Mouse (Mus musculus): ENCODE results near the gene Chd1. TPM values are rescaled to one million over a fixed set of nuclear protein-coding genes. Genes with fewer than 3 reads are reported as not detected.
A peak's percentile ranks its signal among the peaks of the same experiment; 100 is the strongest.

Gene Chd1
- polyA plus RNA-seq, 1 experiment from 2014 or later, result 27.7 TPM

DNA sequence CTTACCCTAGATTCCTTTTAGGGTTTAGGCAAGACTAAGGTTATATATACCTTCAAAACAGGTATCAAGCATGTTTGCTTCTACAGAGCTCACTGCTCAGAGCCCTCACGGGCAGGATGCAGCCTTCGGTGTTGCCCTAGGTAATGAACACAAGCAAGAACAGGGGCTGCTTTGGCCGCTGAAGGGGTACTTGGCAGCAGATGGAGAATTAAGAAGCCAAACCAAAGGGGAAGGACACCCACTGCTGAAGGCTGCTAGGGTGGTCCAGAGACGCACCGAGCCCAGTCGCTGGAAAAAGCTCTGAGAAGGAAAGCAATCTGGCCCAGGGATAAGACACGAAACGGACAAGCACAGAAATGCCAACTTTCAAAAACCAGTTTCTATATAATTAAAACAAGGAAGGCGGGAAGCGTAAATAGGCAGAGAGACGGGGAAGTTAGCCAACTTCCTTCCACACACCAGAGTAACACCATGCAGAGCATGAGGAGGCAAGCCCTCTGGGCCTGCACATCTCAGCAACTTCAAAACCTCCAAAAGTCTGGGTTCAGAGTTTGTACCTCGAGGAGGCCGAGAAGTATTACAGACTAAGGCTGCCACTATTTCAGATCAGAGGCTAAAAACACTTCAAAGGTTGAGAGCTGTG is 107.5 kb downstream of the Chd1 start:
- Histone ChIP-seq H3K27me3 (replicated peaks; ENCODE audit: control insufficient read depth, insufficient read depth, low read length) (no peaks in the 10 kb centered on the region), H3K4me3 (ENCODE audit: low read depth, low read length) (no peak overlapping the region), H3K36me3 (ENCODE audit: control insufficient read depth, insufficient read depth, low read length) (peaks cover 18% of the 10 kb centered on the region), H3K4me1 (ENCODE audit: control insufficient read depth, insufficient read depth, low read length) (peaks cover 61% of the 10 kb centered on the region), H3K27ac (replicated peaks; ENCODE audit: low read depth, low read length) (0 out of 2 replicates have a peak overlapping the region, but pooled peaks have one; percentile 45), H3K9ac (ENCODE audit: low read depth, low read length) (no peak overlapping the region), H3K9me3 (ENCODE audit: control insufficient read depth, low read length) (no peaks in the 10 kb centered on the region), H3K4me2 (ENCODE audit: low read depth, low read length) (no peak overlapping the region)
- DNase-seq (ENCODE audit: low spot score) (no peak), ATAC-seq (ENCODE audit: low read depth) (no peak)
- 57% methylated on average over 13 of the region's 13 CpGs for WGBS

DNA sequence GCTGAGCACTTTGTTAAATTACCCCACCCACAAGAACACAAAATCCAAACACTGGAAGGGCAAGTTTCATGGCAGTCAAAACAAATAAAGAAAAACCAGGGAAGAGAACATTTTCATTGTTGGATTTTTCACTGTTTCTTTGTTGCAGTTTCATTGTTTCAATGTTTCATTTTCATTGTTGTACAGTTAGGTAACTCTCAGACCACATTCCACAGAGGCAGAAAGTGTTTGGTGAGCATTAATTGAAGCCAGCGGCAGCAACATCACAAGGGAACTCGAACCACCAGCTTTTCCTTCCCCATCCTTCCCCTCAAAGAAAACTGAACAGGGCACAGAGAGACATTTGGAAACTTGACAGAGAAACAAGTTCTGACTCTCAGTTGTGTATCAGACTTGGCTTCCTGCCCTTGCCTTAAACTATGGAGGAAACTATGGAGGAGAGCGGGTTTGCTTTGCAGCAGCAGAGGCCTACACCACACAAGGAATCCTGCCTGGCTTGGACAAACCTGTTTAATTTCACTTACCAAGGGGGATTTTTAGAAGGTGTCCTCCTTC is 109.0 kb downstream of the Chd1 start:
- H3K27ac ChIP-seq (replicated peaks; ENCODE audit: low read depth, low read length), result peak overlapping the region; percentile 65
- peak; percentile 48; the same call in 1 of the 2 replicates for ATAC-seq (ENCODE audit: low read depth)
- DNase-seq (ENCODE audit: low spot score), result peak; percentile 90
- 12% methylated on average over 3 of the region's 3 CpGs for WGBS
- no peak overlapping the region for H3K9ac ChIP-seq (ENCODE audit: low read depth, low read length)
- peak overlapping the region; percentile 10; the same call in 1 of the 2 replicates for H3K4me2 ChIP-seq (ENCODE audit: low read depth, low read length)
- H3K4me1 ChIP-seq (ENCODE audit: control insufficient read depth, insufficient read depth, low read length), result peaks cover 54% of the 10 kb centered on the region
- no peaks in the 10 kb centered on the region for H3K9me3 ChIP-seq (ENCODE audit: control insufficient read depth, low read length)
- peaks cover 19% of the 10 kb centered on the region for H3K36me3 ChIP-seq (ENCODE audit: control insufficient read depth, insufficient read depth, low read length)
- no peak overlapping the region for H3K4me3 ChIP-seq (ENCODE audit: low read depth, low read length)
- no peaks in the 10 kb centered on the region for H3K27me3 ChIP-seq (replicated peaks; ENCODE audit: control insufficient read depth, insufficient read depth, low read length)

DNA sequence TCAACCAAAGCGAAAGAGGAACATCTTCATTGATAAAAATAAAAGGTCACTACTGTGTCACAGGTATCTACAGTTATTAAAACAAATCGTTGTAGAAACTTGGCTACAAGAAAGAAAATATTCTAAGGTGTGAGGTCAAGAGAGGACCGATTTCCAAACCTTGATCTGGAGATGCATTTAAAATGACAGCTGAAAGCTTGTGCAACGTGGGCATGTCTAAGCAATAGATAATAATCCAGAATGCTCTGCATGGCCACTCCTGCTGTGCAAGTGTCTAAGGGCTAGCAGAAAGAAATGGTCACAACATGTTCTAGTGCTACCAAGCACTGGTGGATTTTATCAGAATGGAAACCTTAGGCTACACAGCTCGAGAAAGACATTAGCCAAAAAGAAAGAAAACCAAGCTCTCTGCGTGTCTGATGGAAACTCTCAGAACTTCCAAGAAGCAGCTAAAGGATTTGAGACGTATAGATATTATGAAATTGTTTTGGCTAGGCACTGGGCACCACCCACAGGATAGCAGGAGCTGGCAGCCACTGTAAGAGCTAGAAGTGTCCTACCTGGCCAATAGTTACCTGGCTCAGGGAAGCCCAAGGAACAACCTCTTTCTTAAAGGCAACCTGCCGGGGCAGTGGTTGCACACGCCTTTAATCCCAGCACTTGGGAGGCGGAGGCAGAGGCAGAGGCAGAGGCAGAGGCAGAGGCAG is 110.7 kb downstream of the Chd1 start:
- ATAC-seq (ENCODE audit: low read depth) (no peak), DNase-seq (ENCODE audit: low spot score) (no peak)
- H3K4me3 ChIP-seq (ENCODE audit: low read depth, low read length), result no peak overlapping the region
- no peak overlapping the region for H3K4me2 ChIP-seq (ENCODE audit: low read depth, low read length)
- H3K27ac ChIP-seq (replicated peaks; ENCODE audit: low read depth, low read length), result no peak overlapping the region
- 83% methylated on average over 10 of the region's 10 CpGs for WGBS
- peaks cover 24% of the 10 kb centered on the region for H3K36me3 ChIP-seq (ENCODE audit: control insufficient read depth, insufficient read depth, low read length)
- H3K4me1 ChIP-seq (ENCODE audit: control insufficient read depth, insufficient read depth, low read length), result peaks cover 53% of the 10 kb centered on the region
- no peaks in the 10 kb centered on the region for H3K27me3 ChIP-seq (replicated peaks; ENCODE audit: control insufficient read depth, insufficient read depth, low read length)
- H3K9ac ChIP-seq (ENCODE audit: low read depth, low read length), result no peak overlapping the region
- no peaks in the 10 kb centered on the region for H3K9me3 ChIP-seq (ENCODE audit: control insufficient read depth, low read length)

DNA sequence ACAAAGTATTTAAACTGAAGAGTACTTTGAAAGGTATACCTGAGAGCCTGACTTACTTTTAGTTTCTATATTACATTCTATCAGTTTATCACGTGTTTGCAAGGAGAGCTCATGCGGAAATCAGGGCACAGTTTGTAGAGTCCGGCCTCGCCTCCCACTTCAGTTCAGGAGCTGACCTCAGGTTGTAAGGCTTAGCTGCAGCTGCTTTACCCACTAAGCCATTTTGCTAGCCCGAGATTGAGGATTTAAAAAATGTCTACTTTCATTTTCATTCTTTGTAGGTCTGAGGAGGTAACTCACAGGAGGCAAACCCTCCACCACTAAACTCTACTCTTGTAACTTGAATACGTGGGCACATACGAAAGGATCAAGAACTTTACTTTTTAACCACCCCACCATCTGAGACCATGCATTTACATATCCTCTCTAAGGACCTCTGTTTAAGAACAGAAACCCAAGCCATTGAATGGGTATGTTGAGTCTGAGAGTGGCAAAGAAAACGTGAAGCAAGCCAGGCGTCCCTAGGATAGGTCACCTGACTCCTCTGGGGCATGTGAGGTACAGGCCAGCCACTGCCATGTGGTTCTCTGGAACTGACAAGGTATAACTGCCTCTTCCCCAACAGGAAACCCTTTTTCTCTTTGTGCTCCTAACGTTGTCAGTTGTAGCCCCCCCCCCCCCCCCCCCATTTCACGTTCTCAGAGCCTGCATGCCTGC is 111.8 kb downstream of the Chd1 start:
- H3K4me2 ChIP-seq (ENCODE audit: low read depth, low read length), result no peak overlapping the region
- DNase-seq (ENCODE audit: low spot score) (no peak), ATAC-seq (ENCODE audit: low read depth) (no peak)
- no peak overlapping the region for H3K27ac ChIP-seq (replicated peaks; ENCODE audit: low read depth, low read length)
- WGBS, result 76% methylated on average over 11 of the region's 11 CpGs
- H3K9me3 ChIP-seq (ENCODE audit: control insufficient read depth, low read length), result no peaks in the 10 kb centered on the region
- H3K9ac ChIP-seq (ENCODE audit: low read depth, low read length), result no peak overlapping the region
- no peak overlapping the region for H3K4me3 ChIP-seq (ENCODE audit: low read depth, low read length)
- peaks cover 28% of the 10 kb centered on the region for H3K36me3 ChIP-seq (ENCODE audit: control insufficient read depth, insufficient read depth, low read length)
- H3K27me3 ChIP-seq (replicated peaks; ENCODE audit: control insufficient read depth, insufficient read depth, low read length), result no peaks in the 10 kb centered on the region
- peaks cover 51% of the 10 kb centered on the region for H3K4me1 ChIP-seq (ENCODE audit: control insufficient read depth, insufficient read depth, low read length)

DNA sequence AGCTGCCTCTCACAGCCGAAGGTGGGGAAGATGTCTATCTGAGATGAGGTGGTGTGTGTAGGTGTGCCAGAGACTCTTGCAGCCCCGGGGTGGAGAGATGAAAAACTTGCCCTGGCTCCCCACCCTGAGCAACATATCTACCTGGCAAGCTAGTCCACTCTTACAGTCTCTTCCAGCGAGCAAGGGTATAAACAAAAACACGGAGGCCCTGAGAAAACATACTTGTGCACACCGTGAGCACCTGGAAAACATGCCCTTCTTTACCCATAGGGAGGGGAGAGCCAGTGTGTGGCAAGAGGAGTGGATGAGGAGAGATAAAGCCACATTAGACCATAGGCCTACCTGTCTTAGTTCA is 112.3 kb downstream of the Chd1 start:
- Histone ChIP-seq H3K36me3 (ENCODE audit: control insufficient read depth, insufficient read depth, low read length) (peaks cover 28% of the 10 kb centered on the region), H3K27ac (replicated peaks; ENCODE audit: low read depth, low read length) (no peak overlapping the region), H3K9ac (ENCODE audit: low read depth, low read length) (no peak overlapping the region), H3K4me2 (ENCODE audit: low read depth, low read length) (no peak overlapping the region), H3K9me3 (ENCODE audit: control insufficient read depth, low read length) (no peaks in the 10 kb centered on the region), H3K4me3 (ENCODE audit: low read depth, low read length) (no peak overlapping the region), H3K27me3 (replicated peaks; ENCODE audit: control insufficient read depth, insufficient read depth, low read length) (no peaks in the 10 kb centered on the region), H3K4me1 (ENCODE audit: control insufficient read depth, insufficient read depth, low read length) (peaks cover 49% of the 10 kb centered on the region)
- WGBS, result 85% methylated on average over 5 of the region's 5 CpGs
- ATAC-seq (ENCODE audit: low read depth), result no peak
- DNase-seq (ENCODE audit: low spot score), result no peak

DNA sequence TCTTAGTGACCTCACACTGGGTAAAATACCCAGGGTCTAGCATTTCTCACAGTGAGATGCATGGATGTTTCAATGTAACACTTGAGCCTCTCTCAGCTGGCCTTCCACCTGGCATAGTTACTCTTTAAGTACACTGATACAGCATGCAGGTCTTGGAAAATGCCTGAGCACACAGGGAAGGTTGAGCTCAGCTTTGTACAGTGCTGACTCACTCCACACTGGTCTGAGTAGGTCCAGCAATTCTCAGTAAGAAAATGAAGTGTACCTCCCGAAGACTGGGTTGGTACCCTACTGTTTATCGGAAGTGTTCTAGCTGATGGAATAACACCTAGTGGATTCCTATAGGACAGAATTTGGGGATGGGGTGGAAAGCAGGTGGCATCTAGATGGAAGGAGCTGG is 112.9 kb downstream of the Chd1 start:
- H3K27me3 ChIP-seq (replicated peaks; ENCODE audit: control insufficient read depth, insufficient read depth, low read length), result no peaks in the 10 kb centered on the region
- peaks cover 26% of the 10 kb centered on the region for H3K36me3 ChIP-seq (ENCODE audit: control insufficient read depth, insufficient read depth, low read length)
- peaks cover 49% of the 10 kb centered on the region for H3K4me1 ChIP-seq (ENCODE audit: control insufficient read depth, insufficient read depth, low read length)
- no peak overlapping the region for H3K4me2 ChIP-seq (ENCODE audit: low read depth, low read length)
- H3K9me3 ChIP-seq (ENCODE audit: control insufficient read depth, low read length), result no peaks in the 10 kb centered on the region
- H3K9ac ChIP-seq (ENCODE audit: low read depth, low read length), result no peak overlapping the region
- ATAC-seq (ENCODE audit: low read depth), result no peak
- no peak overlapping the region for H3K4me3 ChIP-seq (ENCODE audit: low read depth, low read length)
- WGBS, result 92% methylated on average over 2 of the region's 2 CpGs
- H3K27ac ChIP-seq (replicated peaks; ENCODE audit: low read depth, low read length), result no peak overlapping the region
- no peak for DNase-seq (ENCODE audit: low spot score)

GRCm38 (mm10) chr17:15818372-15818771 is 113.6 kb downstream of the Chd1 start:
- WGBS, result 71% methylated on average over 8 of the region's 8 CpGs
- H3K27ac ChIP-seq (replicated peaks; ENCODE audit: low read depth, low read length), result no peak overlapping the region
- H3K27me3 ChIP-seq (replicated peaks; ENCODE audit: control insufficient read depth, insufficient read depth, low read length), result no peaks in the 10 kb centered on the region
- ATAC-seq (ENCODE audit: low read depth), result 0 out of 2 replicates have a peak, but pooled peaks have one; percentile 42
- no peak for DNase-seq (ENCODE audit: low spot score)
- H3K9me3 ChIP-seq (ENCODE audit: control insufficient read depth, low read length), result no peaks in the 10 kb centered on the region
- no peak overlapping the region for H3K4me3 ChIP-seq (ENCODE audit: low read depth, low read length)
- peaks cover 46% of the 10 kb centered on the region for H3K4me1 ChIP-seq (ENCODE audit: control insufficient read depth, insufficient read depth, low read length)
- no peak overlapping the region for H3K9ac ChIP-seq (ENCODE audit: low read depth, low read length)
- peaks cover 25% of the 10 kb centered on the region; the same call in 1 of the 2 replicates for H3K36me3 ChIP-seq (ENCODE audit: control insufficient read depth, insufficient read depth, low read length)
- H3K4me2 ChIP-seq (ENCODE audit: low read depth, low read length), result no peak overlapping the region

GRCm38 (mm10) chr17:15820146-15820545 is 115.4 kb downstream of the Chd1 start:
- DNase-seq (ENCODE audit: low spot score) (no peak), ATAC-seq (ENCODE audit: low read depth) (no peak)
- H3K9ac ChIP-seq (ENCODE audit: low read depth, low read length), result no peak overlapping the region
- WGBS, result 14% methylated on average over 6 of the region's 6 CpGs
- peaks cover 42% of the 10 kb centered on the region for H3K4me1 ChIP-seq (ENCODE audit: control insufficient read depth, insufficient read depth, low read length)
- H3K9me3 ChIP-seq (ENCODE audit: control insufficient read depth, low read length), result no peaks in the 10 kb centered on the region
- H3K27ac ChIP-seq (replicated peaks; ENCODE audit: low read depth, low read length), result no peak overlapping the region
- H3K4me2 ChIP-seq (ENCODE audit: low read depth, low read length), result peak overlapping the region; percentile 30; the same call in 1 of the 2 replicates
- H3K27me3 ChIP-seq (replicated peaks; ENCODE audit: control insufficient read depth, insufficient read depth, low read length), result no peaks in the 10 kb centered on the region
- no peak overlapping the region for H3K4me3 ChIP-seq (ENCODE audit: low read depth, low read length)
- H3K36me3 ChIP-seq (ENCODE audit: control insufficient read depth, insufficient read depth, low read length), result peaks cover 25% of the 10 kb centered on the region; the same call in 1 of the 2 replicates
